Mouse (Mus musculus) cerebellum, adult 8-10 months (tissue): Measurements from ENCODE around the gene Rpl36al.
"Not testable (repeated sequence)": the region's sequence is repeated elsewhere in the genome, so short reads cannot be mapped to it uniquely, and the experiment has no call there.

ENCODE experiments used
- DNase-seq: peaks from one replicate; pipeline ENCODE4 v3.0.0; 2022

Rpl36al gene

GRCm38 (mm10) chr12:69192637-69193036 lies 8.8 kb upstream of the Rpl36al start:
- DNase-seq = no peak

- DNase-seq = no peak
These were observed 7.5 kb upstream of the Rpl36al start for GRCm38 (mm10) chr12:69191396-69191795.

GRCm38 (mm10) chr12:69190522-69190921 lies 6.6 kb upstream of the Rpl36al start:
- DNase-seq = no peak

DNA sequence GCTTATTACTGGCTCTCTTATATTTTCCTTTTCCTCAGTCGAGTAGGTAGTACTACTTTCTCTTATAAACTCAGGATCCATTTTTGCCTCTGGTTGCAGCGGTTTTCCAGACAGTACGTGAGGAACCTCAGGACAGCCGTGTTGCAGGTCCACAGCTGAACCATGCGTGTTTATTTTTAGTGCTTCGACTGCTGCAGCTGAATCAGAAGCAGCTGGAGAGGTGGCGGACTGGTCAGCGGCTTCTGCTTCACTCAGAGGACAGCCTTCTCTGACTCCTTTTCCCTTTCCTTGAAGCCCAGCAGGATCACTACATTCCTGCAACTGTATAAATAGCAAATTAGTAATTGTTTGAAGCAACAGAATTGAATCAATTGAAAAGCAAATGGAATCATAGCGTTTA lies 6.2 kb upstream of the Rpl36al start:
- no peak for DNase-seq

DNA sequence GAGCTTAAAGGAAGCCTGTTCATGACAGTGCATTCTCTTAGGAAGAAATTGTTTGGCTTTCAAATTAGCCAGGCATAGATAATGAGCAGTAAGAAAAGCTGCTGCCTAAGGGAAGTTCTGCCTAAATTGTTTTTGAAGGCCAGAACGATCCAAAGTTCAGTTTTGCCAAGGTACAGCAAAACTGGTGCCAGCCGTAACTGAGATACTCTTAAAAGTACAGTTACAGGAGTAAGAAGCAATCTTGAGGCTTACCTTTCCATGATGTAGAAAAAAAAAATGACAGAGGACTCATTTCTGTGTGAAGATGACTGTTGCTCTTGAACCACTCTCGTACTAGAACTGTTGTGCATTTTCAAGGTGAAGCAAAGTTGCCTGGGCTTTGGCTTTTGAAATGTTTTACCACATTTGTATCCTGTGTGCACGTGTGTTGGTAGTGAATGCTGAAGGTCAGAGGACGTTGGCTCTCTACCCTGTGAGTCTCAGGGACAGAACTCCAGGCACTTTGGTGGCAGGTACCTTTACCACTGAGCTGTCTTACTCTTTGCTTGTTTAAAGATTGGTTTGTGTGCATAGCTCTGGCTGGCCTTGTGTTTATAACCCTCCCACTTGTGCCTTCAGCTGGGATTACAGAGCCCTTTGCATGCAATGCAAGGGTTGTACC lies 3.1 kb upstream of the Rpl36al start:
- DNase-seq = no peak

DNA sequence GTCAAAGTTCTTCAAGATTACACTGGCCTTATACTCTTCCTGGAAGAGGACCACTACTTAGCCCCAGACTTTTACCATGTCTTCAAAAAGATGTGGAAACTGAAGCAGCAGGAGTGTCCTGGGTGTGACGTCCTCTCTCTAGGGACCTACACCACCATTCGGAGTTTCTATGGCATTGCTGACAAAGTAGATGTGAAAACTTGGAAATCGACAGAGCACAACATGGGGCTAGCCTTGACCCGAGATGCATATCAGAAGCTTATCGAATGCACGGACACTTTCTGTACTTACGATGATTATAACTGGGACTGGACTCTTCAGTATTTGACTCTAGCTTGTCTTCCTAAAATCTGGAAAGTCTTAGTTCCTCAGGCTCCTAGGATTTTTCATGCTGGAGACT lies 1.5 kb upstream of the Rpl36al start:
- DNase-seq = no peak

DNA sequence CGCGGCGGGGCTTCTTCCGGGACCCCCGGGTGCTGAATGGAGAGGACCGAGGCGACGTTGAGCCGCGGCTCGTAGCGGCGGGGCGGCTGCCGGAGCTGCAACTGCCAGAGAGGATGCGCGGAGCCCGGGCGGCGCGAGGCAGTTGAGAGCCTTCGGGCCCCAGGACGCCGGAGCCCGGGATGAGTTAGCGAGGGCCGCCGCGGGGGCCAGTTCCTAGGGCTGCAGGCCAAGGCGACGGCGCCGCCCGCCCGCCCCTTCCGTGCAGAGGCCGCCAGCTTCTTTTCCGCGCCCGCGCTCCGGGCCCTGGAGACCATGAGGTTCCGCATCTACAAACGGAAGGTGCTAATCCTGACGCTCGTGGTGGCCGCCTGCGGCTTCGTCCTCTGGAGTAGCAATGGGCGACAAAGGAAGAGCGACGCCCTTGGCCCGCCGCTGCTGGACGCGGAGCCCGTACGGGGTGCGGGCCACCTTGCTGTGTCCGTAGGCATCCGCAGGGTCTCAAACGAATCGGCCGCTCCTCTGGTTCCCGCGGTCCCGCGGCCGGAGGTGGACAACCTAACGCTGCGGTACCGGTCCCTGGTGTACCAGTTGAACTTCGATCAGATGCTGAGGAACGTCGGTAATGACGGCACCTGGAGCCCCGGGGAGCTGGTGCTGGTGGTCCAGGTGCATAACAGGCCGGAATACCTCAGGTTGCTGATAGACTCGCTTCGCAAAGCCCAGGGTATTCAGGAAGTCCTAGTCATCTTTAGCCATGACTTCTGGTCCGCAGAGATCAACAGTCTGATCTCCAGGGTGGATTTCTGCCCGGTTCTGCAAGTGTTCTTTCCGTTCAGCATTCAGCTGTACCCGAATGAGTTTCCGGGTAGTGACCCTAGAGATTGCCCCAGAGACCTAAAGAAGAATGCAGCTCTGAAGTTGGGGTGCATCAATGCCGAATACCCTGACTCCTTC lies 736 bp upstream of the Rpl36al start:
- DNase-seq = no peak

DNA sequence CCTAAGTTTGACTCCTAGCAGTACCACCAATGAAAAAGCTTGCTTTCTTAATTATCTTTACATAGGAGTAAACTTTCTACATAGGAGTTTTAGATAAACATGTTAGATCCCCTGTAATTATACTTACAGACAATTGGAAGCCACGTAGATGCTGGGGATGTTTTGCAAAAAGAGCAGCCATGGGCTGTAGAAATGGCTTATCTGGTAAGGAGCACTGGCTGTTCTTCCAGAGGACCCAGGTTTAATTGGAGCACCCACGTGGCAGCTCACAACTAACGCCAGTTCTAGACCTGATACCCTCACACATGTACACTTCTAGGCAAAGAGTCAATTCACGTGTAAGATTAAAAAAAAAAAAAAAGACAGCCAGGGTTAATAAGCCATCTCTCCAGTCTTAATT lies 2.1 kb downstream of the Rpl36al start:
- no peak for DNase-seq

DNA sequence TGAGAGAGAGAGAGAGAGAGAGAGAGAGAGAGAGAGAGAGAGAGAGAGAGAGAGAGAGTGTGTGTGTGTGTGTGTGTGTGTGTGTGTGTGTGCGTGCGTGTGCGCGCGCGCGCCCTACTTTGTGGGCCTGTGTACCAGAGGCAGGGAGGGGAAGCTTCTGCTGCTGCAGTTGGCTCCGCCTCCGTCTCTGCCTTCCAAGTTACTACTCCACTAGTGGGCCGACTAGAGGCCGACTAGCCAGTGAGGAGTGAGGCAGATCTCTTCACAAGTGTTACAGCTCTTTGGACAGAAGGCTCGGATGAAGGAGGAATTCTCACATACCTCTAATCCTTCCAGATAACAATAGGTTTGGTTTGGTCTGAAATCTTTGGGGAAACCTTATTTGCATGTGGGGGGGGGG lies 4.5 kb downstream of the Rpl36al start:
- no peak for DNase-seq

- no peak for DNase-seq
These were observed 6.4 kb downstream of the Rpl36al start for GRCm38 (mm10) chr12:69177526-69177925.

DNA sequence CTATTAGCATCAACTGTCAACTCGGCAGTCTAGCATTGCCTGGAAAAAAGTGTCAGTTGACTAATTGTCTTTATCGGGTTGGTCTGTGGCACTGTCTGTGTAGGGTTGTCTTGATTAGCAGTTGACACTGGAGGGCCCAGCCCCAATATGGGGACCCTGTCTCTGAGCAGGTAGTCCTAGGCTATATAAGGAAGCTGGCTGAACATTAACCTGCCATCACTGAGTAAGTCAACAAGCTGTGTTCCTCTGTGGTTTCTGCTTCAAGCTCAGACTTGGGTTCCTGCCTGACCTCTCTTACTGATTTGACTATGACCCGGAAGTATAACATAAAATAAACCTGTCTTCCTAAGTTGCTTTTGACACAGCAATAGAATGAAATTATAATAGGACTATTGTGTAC lies 7.9 kb downstream of the Rpl36al start:
- no peak for DNase-seq

DNA sequence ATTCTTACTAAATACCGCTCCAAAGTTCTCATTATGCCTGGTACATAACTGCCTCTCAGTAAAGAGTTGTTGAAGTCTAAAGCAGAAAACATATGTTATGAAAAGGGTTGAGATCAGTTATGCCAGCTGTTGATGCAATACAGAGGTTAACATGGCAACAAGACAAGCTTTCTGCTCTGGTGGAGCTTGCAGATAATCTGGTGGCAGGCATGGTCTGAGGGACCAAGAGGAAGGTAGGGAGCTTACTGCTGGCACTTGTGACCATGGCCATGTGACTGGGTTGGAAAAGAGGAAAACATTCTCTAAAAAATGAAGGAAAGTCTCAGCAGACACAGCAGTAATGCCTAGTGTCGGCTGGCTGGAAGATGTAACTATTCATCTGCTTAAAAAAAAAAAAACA lies 12.6 kb downstream of the Rpl36al start:
- DNase-seq = no peak

GRCm38 (mm10) chr12:69168461-69169106 lies 15.3 kb downstream of the Rpl36al start, which contains the start of gene Lrr1:
Lrr1 (plus strand) TSS chr12:69168814.
- DNase-seq = peak; percentile 92

DNA sequence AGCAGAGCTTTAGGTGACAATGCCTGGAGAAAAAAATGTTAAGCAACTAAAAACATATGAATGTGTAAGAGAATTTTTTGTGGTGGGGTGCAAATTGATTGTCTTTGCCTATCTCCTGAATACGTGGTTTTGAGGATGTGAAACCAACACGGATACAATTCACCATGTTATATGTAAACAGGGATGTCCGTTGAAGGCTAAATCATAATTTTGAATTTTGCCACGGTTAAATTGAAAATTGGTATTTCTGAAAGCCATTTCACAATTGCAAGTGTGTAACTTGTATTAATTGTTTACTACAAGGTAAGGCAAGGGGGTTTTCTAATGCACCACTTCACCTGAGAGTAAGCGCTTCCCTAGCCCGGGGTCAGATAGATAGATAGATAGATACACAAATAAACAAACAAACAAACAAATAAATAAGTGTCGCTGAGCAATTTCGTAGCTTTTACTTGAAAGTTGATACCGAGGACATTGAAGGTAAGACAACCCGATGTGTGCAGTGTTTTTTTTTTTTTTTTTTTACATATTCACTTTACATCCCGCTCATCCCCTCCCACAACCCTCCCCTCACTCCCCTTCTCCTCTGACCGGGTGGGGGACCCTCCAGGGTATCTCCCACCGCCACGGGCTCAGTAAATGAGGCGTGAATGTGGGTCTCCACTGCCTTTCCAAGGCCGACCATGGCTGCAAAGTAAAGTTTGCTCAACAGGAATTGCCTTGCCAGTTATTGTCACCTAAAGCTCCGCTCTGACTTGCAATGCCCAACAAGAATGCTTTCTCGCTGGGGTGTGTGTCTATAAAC lies 16.0 kb downstream of the Rpl36al start:
- no peak for DNase-seq

- DNase-seq = not testable (repeated sequence)
These were observed 16.9 kb downstream of the Rpl36al start for GRCm38 (mm10) chr12:69166861-69167581.

GRCm38 (mm10) chr12:69164904-69165303 lies 19.0 kb downstream of the Rpl36al start:
- DNase-seq = no peak

- DNase-seq = not testable (repeated sequence)
These were observed 20.3 kb downstream of the Rpl36al start for GRCm38 (mm10) chr12:69163586-69163985.

- DNase-seq = not testable (repeated sequence)
These were observed 23.2 kb downstream of the Rpl36al start for GRCm38 (mm10) chr12:69160677-69161076.

DNA sequence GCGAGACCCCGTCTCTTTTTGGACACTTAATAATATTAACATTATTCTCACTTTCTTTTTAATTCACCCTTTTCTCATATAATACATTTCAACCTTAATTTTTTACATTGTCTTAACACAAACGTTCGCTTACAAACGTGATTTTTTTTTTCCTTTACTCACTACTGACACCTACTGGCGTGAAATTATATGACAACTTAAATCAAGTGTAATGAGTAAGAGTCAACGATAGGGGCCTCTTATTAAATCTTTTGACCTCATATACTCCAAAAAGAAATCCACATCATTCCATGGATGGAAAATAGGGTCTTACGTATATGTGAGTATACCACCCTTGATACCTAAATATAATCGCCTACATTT lies 24.3 kb downstream of the Rpl36al start:
- peak; percentile 48 for DNase-seq

DNA sequence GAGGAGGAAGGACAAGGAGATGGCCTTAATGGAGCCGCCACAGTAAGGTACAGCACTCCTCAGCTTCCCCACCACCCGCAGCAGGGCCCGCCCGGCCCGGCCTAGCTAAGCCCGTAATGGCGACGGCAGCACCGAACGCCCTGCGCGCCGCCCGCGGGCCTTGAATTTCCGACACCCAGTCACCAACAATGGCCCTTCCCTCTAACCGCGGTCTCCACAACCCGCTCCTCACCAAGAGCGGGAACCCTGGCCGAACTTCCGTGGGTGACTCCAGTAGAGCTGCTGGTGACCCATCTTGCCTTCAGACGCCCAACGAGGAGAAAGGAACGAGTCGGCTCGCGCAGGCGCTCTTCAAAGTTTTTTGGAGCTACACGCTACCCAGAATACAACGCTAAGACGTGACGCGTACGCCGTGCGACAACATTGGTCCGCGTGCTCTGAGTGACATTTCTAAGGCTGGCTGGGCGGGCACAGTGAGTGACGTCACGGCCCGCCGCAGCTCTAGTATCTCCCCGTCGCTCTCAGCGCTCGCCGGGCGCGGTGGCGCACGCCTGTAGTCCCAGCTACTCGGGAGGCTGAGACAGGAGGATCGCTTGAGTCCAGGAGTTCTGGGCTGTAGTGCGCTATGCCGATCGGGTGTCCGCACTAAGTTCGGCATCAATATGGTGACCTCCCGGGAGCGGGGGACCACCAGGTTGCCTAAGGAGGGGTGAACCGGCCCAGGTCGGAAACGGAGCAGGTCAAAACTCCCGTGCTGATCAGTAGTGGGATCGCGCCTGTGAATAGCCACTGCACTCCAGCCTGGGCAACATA lies 24.9 kb downstream of the Rpl36al start, which contains the start of gene Rps29:
Gene Rps29 (minus strand): TSS at position 422 of the 813 bp plus-strand sequence.
- DNase-seq = peak; percentile 97

- DNase-seq = no peak
These were observed 25.5 kb downstream of the Rpl36al start for GRCm38 (mm10) chr12:69158366-69158764.
